Mouse (Mus musculus) heart, adult 2 months (tissue): ENCODE data around the gene Pmel. TPM values are rescaled to one million over a fixed set of nuclear protein-coding genes. Genes with fewer than 3 reads are reported as not detected.

Source experiments
- DNase-seq, 2 experiments: peaks; one replicate each; pipeline ENCODE4 v3.0.0; 2021
- H3K27ac ChIP-seq: fragments of 200-600 bp; 2 replicates; pipeline ENCODE4 v1.8.1; 2022
- H3K27me3 ChIP-seq: fragments of 200-500 bp; 2 replicates; pipeline ENCODE4 v1.6.1; 2012; ENCODE audit warnings: mild to moderate bottlenecking, low read length, inconsistent platforms, mixed read lengths; ENCODE audit not compliant: control insufficient read depth, insufficient read depth
- H3K36me3 ChIP-seq: fragments of 200-500 bp; 2 replicates; pipeline ENCODE4 v1.6.1; 2012; ENCODE audit warnings: low read length, inconsistent platforms; ENCODE audit not compliant: control insufficient read depth, insufficient read depth
- H3K4me1 ChIP-seq: fragments of 200-500 bp; 2 replicates; pipeline ENCODE4 v1.6.1; 2011; ENCODE audit warnings: low read length; ENCODE audit not compliant: control insufficient read depth, insufficient read depth
- H3K4me3 ChIP-seq: fragments of 200-600 bp; 2 replicates; pipeline ENCODE4 v1.8.1; 2022
- H3K79me2 ChIP-seq: fragments of 200-500 bp; replicated peaks from 2 replicates; pipeline ENCODE4 v1.6.1; 2012; ENCODE audit warnings: mild to moderate bottlenecking, inconsistent platforms, low read length, moderate library complexity, mixed read lengths; ENCODE audit not compliant: control insufficient read depth, insufficient read depth
- H3K9ac ChIP-seq: fragments of 200-500 bp; 2 replicates; pipeline ENCODE4 v1.6.1; 2012; ENCODE audit warnings: low read depth, mild to moderate bottlenecking, control low read depth, inconsistent platforms, low read length, mixed read lengths
- CTCF ChIP-seq: fragments of 200-600 bp; IDR thresholded peaks from 2 replicates; pipeline ENCODE4 v1.8.1; 2022; ENCODE audit warnings: antibody characterized with exemption, mild to moderate bottlenecking, moderate library complexity
- EP300 ChIP-seq: fragments of 200-500 bp; IDR thresholded peaks from 2 replicates; pipeline ENCODE4 v1.6.1; 2011; ENCODE audit warnings: low read depth, low read length, control low read depth; ENCODE audit not compliant: insufficient read depth
- POLR2A ChIP-seq: fragments of 200-500 bp; IDR thresholded peaks from 2 replicates; pipeline ENCODE4 v1.6.1; 2011; ENCODE audit warnings: mild to moderate bottlenecking, low read depth, low read length, control low read depth; ENCODE audit not compliant: insufficient read depth
- WGBS: fragments of 180-500 bp; shearing (Covaris S2); methylation state at CpG from one replicate; pipeline ENCODE4 v1.1.7; 2018; 5-methylcytosine and 5-hydroxymethylcytosine counted together
- intact Hi-C: fragments of 180-260 bp; cut with DNase I; formaldehyde crosslinking; loops from one replicate; pipeline ENCODE4 v1.15.1; 2025
- polyA plus RNA-seq: library from polyadenylated mRNA; depleted of rRNA; stranded (reverse); fragments of >200 nt; gene quantifications from 2 replicates; pipeline ENCODE4 v1.2.3, GENCODE M21; 2012
- total RNA-seq, 2 experiments: library from RNA; stranded (reverse); gene quantifications; 2 replicates each; pipeline ENCODE4 v1.2.3; 2021

Pmel gene
- total and polyA plus RNA-seq, 3 experiments = 0.43 to 0.66 (median 0.50) TPM

- peaks cover 5% of the 10 kb centered on the region for H3K4me1 ChIP-seq
- intact Hi-C loops = loop anchor here (10.0 kb wide), 1 partner anchor 1679 kb away; the partner anchor contains the start of genes Cdk4 and March9
- no peaks in the 10 kb centered on the region; the same call in 1 of the 2 replicates for H3K36me3 ChIP-seq
- WGBS = 27% methylated on average over 8 of the region's 8 CpGs
- H3K9ac ChIP-seq = peak overlapping the region; percentile 88
- peak overlapping the region; percentile 90 for H3K27ac ChIP-seq
- no peaks in the 10 kb centered on the region for H3K27me3 ChIP-seq
- H3K79me2 ChIP-seq = no peaks in the 10 kb centered on the region
- DNase-seq = no peak
- H3K4me3 ChIP-seq = peak overlapping the region; percentile 77
- TF ChIP-seq POLR2A (0 out of 2 replicates have a peak, but pooled peaks have one; percentile 46), EP300 (no peak)
These were observed 40.2 kb downstream of the Pmel start for GRCm38 (mm10) chr10:128744211-128744610.

DNA sequence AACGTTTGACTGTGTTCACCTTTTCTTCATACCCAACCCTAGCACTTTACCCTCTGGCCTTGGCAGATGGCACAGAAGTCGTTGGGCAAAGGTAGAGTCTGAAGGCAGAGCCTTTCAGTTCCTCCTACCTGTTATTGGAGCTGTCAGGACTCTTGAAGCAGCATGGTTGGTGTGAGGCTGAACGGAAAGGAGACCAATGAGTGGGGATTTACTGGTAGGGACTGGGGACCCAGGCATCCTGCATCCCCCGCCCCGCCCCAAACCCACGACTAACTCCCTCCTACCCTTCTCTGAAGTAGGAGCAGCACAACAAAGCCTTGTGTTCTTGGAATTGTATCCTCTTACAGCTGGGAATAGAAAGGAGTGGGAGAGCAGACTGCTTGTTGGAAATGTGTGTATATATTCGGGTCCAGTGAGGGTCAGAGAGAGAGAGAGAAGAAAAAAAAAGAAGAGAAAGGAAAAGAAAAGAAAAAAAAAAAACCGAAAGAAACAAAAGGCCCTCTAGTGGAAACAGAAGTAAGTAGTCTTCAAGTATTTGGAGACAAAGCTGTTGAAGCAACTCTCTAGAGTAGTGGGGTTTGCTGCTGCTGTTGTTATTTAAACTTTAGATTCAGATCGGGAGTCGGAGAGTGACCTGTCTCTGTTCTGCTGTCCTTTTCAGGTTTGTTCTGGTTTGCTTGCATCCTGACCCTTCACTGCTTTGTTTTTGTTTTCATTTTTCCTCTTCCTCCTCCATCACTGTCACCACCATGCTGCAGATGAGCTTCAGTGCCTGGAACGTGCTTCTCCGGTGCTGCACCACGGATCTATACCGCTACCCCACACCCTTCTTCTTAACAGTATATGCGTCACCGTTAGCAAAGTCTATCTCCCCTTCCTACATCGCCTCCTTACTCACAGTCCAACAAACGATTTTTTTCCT is 40.9 kb downstream of the Pmel start, which contains the start of gene Dgka:
Dgka (minus strand) TSS at position 176 of the 922 bp plus-strand sequence.
- Histone ChIP-seq H3K36me3 (no peaks in the 10 kb centered on the region; the same call in 1 of the 2 replicates), H3K4me1 (peaks cover 5% of the 10 kb centered on the region), H3K4me3 (peak within 1 kb of the TSS; percentile 77), H3K79me2 (no peaks in the 10 kb centered on the region), H3K27ac (peak within 1 kb of the TSS; percentile 90), H3K9ac (peak within 1 kb of the TSS; percentile 88), H3K27me3 (no peaks in the 10 kb centered on the region)
- 23% methylated on average over 18 of the region's 18 CpGs for WGBS
- peak; percentile 45 for DNase-seq
- no peak for TF ChIP-seq POLR2A
- peak; percentile 65 for TF ChIP-seq CTCF
- TF ChIP-seq EP300 = no peak
- intact Hi-C loops = loop anchor here (5.0 to 10.0 kb wide), 2 partner anchors 77 to 1680 kb away; partner anchors contain the start of genes Cdk4, March9 and Ormdl2

- no peak for TF ChIP-seq EP300
- TF ChIP-seq CTCF = no peak
- TF ChIP-seq POLR2A = no peak
- 81% methylated on average over 10 of the region's 10 CpGs for WGBS
- peaks cover 5% of the 10 kb centered on the region for H3K4me1 ChIP-seq
- H3K36me3 ChIP-seq = no peaks in the 10 kb centered on the region; the same call in 1 of the 2 replicates
- peak; percentile 31 to 68 for DNase-seq
- intact Hi-C loops = loop anchor here (5.0 to 10.0 kb wide), 2 partner anchors 76 to 1681 kb away; partner anchors contain the start of genes Cdk4, March9 and Ormdl2
- peak overlapping the region; percentile 90 for H3K27ac ChIP-seq
- no peak overlapping the region for H3K4me3 ChIP-seq
- H3K79me2 ChIP-seq = no peaks in the 10 kb centered on the region
- H3K9ac ChIP-seq = no peak overlapping the region
- no peaks in the 10 kb centered on the region for H3K27me3 ChIP-seq
These were observed 42.1 kb downstream of the Pmel start for GRCm38 (mm10) chr10:128745946-128746613.

DNA sequence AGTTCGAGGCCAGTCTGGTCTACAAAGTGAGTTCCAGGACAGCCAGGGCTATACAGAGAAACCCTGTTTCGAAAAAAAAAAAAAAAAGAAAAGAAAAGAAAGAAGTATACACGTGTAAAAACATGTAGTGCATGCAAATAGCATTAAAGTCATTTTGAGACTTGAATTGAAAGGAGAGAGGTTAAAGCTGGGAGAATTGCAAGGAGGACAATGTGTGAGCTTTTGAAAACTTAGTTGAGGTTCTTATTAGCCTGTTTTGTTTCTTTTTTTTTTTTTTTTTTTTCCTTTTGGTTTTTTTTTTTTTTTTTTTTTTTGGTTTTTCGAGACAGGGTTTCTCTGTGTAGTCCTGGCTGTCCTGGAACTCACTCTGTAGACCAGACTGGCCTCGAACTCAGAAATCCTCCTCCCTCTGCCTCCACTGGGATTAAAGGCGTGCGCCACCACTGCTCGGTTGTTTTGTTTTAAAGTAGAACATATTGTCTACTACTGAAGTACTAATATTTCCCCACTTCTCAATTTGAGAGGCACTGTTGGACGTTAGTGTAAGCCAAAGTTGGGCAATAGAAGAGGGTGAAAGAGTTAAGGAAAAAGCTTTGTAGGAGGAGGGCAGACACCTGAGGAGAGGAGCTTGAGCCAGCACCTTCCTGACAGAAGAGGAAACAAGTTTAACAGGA is 43.1 kb downstream of the Pmel start:
- 36% methylated on average over 9 of the region's 9 CpGs for WGBS
- Histone ChIP-seq H3K27me3 (no peaks in the 10 kb centered on the region), H3K79me2 (no peaks in the 10 kb centered on the region), H3K9ac (peak overlapping the region; percentile 61), H3K4me1 (peaks cover 5% of the 10 kb centered on the region), H3K27ac (peak overlapping the region; percentile 90), H3K4me3 (peak overlapping the region; percentile 83), H3K36me3 (no peaks in the 10 kb centered on the region; the same call in 1 of the 2 replicates)
- DNase-seq = no peak
- TF ChIP-seq POLR2A (no peak), CTCF (no peak), EP300 (no peak)
- intact Hi-C loops = loop anchor here (5.0 to 10.0 kb wide), 2 partner anchors 75 to 1682 kb away; partner anchors contain the start of genes Cdk4, March9 and Ormdl2

DNA sequence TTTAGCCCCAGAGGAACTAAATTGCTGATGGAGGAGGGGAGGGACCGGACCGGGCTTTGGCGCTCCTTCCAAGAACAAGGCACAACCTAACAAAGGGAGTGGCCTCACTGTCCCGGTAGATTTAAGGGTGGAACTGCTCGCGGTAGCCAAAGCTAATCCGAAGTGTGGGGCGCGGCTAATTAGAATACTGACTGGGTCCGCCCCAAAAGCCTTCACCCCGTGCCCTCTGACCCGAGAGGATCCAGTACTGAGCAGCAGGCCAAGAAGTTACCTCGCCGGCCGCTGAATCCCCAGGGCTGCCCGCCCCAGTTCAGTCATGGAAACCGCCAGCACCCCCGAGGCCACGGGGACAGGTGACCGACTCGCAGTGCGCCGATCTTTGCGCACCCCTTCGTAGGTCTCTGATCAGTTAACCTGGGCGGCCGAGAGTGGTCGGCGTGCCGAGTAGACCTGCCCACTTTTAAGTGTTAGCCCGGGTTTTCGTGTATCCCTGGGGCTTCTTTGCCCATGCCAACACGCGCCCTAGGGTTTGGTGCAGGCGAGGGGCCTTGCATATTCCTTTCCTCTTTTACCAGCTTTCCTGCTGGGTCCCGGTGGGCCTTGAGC is 43.8 kb downstream of the Pmel start, which contains the start of gene Pym1:
Pym1 (plus strand) TSS at position 244 of the 606 bp plus-strand sequence.
- H3K27ac ChIP-seq = peak within 1 kb of the TSS; percentile 90

More for the DNA sequence above, 43.8 kb downstream of the Pmel start, which contains the start of gene Pym1:
- Histone ChIP-seq H3K79me2 (peaks cover 2% of the 10 kb centered on the region; the same call in 1 of the 2 replicates), H3K4me1 (peaks cover 5% of the 10 kb centered on the region), H3K36me3 (no peaks in the 10 kb centered on the region), H3K27me3 (no peaks in the 10 kb centered on the region), H3K9ac (peak within 1 kb of the TSS; percentile 70), H3K4me3 (peak within 1 kb of the TSS; percentile 83)
- peak; percentile 85 to 89 for DNase-seq
- WGBS = under 1% methylated on average over 36 of the region's 36 CpGs
- intact Hi-C loops = loop anchor here (1.0 to 10.0 kb wide), 4 partner anchors 31 to 1683 kb away; partner anchors contain the start of genes Cdk4, March9 and Ormdl2
- TF ChIP-seq EP300 = 0 out of 2 replicates have a peak, but pooled peaks have one; percentile 54
- TF ChIP-seq CTCF = no peak
- TF ChIP-seq POLR2A = peak; percentile 76
